Mouse (Mus musculus): Measurements from ENCODE around the gene Tyw1. TPM values are rescaled to one million over a fixed set of nuclear protein-coding genes. Genes with fewer than 3 reads are reported as not detected.

Gene Tyw1
- polyA plus RNA-seq, 1 experiment, result 8.2 TPM

DNA sequence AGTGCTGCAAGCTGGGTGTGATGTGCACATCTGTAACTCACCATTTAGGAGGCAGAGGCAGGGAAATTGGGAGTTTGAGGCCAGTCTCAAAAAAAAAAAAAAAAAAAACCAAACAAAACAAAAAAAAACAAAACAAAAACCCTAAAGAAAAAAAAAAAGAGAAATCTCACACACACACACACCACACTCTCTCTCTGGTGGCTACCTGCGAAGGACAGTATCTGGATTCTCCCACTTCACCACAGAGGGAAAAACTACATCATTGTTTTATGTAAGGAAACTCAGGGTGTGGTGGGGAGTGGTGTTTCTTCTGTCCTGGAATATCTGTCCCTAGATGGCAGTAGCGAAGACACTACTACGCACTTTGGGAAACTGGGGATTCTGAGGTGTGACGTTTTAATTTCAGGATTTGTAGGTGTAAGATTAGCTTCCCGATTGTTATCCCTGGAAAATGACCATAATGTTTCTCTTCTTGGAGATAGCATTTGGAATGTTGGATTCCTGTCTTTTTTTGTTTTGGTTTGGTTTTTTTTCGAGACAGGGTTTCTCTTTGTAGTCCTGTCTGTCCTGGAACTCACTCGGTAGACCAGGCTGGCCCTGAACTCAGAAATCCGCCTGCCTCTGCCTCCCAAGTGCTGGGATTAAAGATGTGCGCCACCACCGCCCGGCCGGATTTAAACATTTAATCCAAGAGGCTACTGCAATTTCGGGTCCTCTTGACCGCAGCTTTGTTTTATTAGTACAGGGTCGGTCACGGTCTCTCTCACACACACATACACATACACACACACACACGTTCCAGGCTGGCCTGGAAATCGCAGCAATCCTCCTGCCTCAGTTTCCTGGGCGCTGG is 1.0 kb upstream of the Tyw1 start:
- no peak for TF ChIP-seq GATA1 (IDR thresholded peaks at IDR 0.05; ENCODE audit: low read length)

DNA sequence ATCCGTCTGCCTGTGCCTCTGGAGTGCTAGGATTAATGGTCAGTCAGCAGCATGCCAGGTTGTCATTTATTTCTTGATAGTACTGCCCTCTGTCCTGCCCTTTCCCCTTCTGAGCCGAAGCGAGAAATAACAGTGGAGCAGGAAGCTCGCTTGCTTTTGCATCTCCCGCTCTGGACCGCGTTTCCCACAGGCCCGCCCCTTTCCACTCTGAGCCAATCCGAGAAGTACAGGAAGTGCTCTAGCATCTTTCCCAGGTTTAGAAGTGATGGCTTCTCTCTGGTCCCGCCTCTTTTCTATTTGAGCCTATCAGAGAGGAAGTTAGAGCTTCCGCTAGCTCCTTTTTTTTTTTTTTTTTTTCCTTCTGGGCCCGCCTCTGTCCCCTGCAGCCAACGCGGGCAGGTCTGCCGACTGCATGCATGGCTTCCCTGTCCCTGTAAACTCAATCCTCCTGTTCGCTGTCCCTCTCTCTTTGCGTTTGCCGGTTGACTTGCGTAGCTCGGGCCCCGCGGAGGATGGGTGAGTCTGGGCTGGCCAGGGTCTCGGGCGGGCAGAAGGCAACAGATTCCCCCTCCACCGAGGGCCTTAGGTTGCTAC is 1.4 kb downstream of the Tyw1 start:
- no peak for TF ChIP-seq GATA1 (IDR thresholded peaks at IDR 0.05; ENCODE audit: low read length)

DNA sequence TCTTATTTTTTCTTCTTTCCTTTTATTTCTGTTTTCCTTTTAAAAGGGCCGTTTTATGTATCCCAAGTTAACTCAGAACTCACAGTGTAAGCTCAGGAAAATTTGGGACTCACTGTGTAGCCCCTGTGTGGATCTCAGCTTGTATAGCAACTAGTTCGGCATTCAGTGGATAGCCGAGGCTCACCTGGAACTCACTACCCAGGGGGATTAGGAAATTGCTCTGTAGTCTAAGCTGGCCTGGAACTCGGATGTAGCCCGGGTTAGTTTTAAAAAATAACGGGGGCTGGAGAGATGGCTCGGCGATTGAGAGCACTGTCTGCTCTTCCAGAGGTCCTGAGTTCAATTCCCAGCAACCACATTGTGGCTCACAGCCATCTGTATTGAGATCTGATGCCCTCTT is 1.9 kb downstream of the Tyw1 start:
- TF ChIP-seq GATA1 (IDR thresholded peaks at IDR 0.05; ENCODE audit: low read length), result no peak

DNA sequence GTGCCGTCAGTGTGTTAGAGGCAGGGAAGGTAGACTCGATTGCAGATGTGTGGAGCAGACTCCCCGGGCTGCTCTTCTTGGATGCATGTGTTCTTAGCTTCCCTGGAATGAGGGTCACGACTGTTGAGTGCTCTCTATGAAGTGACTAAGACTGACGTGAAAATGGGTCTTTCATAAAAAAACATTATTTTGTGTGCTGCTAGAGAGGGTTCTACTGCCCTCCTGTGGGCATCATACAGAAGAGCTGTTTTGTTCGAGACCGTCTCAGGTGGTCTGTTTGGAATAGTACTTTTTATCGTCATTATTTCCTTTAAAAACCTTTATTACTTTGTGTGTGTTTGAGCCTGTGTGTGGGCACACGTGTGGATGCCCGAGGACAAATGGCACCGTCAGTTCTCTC is 8.0 kb downstream of the Tyw1 start:
- no peak for TF ChIP-seq GATA1 (IDR thresholded peaks at IDR 0.05; ENCODE audit: low read length)

DNA sequence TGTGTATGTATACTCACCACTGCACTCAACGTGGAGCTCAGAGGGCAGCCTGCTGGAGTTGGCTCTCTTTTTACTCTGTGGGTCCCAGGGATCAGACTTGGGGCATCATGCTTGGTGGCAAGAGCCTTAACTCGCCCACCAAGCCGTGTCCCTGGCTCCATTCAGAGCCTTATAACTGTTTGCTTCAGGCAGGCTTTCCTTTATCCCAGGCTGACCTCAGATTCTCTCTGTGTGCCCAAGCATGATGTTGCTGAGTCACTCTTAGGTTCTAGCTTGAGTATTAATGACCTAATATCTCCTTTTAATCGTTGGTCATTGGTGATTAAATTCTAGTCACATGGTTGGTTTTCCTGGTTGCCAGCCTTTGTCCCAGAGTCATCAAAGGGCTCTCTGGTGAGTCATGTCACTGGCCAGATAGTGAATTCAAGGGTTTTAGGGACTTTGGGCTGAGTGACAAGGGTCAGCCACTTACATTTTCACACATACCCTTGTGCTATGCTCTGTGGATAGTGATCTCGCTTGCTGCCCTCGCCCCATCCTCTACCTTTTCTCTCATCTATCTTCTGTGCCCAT is 9.1 kb downstream of the Tyw1 start:
- no peak for TF ChIP-seq GATA1 (IDR thresholded peaks at IDR 0.05; ENCODE audit: low read length)

DNA sequence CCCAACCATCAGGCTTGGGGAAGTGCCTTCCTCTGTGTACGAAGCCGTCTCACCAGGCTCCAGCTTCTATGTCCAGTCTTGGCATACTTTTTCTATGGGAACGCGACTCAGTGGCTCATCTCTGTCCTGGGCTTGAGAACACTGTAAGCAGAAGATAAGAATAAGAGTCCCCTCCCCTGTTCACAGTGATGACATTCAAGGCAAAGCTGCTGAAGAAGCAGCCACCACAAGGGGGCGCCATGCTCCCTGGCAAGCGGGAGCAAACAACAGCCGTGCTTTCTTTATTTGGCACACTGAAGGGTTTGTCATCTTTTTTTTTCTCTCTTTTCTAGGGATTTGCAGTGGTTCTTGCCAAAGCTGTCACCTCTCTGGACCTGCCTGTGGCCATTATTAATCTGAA is 11.2 kb downstream of the Tyw1 start:
- no peak for TF ChIP-seq GATA1 (IDR thresholded peaks at IDR 0.05; ENCODE audit: low read length)

DNA sequence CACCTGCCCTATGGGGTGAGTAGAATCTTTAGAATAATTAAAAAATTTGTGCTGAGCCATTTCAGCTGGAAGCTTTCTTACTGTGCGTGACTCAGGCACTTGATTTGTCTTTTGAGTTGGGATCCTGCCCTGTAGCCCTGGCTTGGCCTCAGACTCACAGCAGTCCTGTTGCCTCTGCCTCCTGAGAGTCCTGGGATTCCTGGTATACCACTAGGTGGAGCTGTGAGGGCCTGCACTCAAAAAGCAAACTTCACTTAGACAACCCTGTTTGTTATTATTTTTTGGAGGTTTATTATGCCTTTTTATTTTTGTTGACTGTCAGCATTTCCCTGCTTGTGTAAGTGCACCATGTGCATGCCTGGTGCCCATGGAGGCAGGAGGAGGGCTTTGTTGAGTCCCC is 11.9 kb downstream of the Tyw1 start:
- no peak for TF ChIP-seq GATA1 (IDR thresholded peaks at IDR 0.05; ENCODE audit: low read length)

DNA sequence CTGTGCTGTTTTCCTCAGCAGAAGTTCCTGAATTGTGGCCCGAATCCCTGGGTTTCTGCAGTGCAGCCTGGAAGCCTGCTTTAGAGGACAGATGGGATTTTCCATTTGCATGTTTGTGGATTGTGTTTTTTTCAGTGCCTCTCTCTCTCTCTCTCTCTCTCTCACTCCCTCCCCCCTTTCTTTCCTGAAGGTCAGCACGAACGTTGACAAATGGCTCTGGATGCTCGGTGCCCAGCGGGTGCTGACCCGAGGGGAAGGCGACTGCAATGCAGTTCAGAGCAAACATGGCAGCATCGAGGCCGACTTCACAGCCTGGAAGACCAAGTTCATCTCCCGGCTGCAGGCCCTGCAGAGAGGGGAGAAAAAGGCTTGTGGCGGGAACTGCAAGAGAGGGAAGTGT is 13.6 kb downstream of the Tyw1 start:
- no peak for TF ChIP-seq GATA1 (IDR thresholded peaks at IDR 0.05; ENCODE audit: low read length)

DNA sequence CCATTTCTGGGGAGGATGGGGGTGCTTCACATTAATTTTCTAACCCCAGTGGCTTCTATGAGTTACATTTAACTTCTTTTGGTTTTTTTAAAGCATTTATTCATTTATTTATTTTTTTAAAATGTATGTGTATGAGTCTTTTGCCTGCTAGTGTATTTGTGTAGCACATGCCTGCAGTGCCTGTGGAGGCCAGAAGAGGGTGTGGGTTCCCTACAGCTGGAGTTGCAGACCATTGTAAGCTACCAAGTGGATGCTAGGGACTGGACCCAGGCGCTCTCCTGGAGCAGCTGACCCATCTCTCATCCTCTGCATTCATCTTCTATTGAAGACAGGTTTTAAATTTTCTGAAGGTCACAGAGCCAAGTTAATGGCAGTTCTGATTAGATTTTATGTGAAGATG is 16.9 kb downstream of the Tyw1 start:
- TF ChIP-seq GATA1 (IDR thresholded peaks at IDR 0.05; ENCODE audit: low read length), result no peak

DNA sequence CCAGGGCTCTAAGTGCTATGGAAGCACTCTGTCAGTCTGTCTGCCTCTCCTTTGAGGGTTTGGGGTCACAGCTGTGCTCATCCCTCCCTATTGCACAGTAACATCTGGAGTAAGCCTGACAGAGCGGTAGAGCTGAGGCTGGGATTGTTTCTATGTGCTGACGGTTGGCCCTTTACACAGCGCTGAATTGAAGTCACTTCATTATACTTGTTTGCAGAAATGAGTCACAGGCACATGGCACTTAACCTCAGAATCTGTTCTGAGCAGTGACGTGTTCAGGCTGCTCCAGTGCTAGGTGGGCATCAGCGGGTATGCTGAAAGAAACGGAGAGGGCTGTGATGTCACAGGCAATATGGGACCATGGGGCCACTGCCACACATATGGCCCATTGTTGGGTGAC is 17.6 kb downstream of the Tyw1 start:
- TF ChIP-seq GATA1 (IDR thresholded peaks at IDR 0.05; ENCODE audit: low read length), result no peak

DNA sequence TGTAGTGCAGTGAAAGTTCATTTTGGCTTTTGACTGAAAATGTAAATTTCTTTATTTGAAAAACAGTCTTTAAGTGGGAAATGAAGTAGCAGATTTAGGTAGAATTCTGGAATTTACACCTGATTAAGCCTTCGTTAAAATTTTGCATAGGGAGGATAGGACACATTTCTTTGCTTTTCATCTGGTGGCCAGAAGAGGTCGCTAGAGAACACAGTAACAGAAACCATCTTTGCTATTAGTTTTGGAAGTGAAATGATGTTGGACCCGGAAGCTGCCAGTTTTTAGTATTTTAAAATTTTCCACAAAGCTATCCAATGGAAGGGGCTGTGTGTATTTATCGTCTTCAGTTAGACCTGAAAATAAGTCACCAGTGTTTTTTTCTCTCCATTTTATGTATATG is 20.1 kb downstream of the Tyw1 start:
- TF ChIP-seq GATA1 (IDR thresholded peaks at IDR 0.05; ENCODE audit: low read length), result no peak

DNA sequence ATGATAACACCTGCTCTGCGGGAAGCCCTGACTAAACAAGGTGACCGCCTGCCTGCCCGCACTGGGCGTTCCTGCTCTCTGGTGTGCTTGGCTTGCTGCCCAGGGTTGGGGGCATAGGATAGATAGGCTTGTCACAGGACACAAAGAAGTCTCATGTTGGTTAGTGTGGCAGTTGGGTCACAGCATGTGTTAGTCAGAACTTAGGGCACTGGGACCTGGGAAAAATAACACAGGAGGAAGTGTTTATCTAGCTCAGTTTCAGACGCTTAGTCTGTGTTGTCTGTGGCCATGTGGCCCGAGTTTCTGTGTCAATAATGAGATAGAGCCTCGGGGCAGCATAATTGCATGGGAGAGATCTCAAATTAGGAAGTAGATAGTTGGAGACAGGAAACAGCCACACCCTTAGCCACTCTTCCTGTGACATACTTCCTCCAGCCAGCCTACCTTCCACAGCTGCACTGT is 22.6 kb downstream of the Tyw1 start:
- no peak for TF ChIP-seq GATA1 (IDR thresholded peaks at IDR 0.05; ENCODE audit: low read length)

DNA sequence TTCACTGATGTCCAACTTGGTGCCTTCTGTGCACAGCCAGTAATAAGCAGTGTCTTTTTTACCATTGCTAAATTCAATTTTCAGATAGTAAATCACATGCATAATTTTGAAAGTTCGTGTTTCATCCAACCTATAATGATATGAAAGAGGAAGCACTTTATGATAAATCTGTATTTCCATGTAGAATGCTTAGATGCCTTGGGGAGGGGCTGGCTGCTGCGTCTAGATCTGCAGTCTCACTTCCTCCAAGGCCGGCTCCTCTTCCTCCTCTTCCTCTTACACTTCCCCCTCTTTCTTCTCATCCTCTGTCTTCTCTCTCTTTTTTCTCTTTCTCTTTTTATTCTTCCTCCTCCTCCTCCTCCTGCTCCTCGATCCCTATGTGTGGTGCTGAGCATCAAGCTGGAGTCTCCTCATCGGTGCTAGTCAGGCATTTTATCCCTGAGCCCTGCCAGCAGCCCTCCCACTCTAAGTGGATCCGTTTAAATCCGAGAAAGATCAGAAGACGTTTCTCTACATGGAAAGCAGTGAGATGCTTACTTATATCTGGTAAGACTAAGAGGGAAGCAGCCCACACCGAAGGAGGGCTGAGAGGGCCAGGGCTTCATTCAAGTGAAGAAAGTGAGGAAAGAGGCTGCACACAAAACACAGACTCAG is 27.8 kb downstream of the Tyw1 start:
- TF ChIP-seq GATA1 (IDR thresholded peaks at IDR 0.05; ENCODE audit: low read length), result no peak

DNA sequence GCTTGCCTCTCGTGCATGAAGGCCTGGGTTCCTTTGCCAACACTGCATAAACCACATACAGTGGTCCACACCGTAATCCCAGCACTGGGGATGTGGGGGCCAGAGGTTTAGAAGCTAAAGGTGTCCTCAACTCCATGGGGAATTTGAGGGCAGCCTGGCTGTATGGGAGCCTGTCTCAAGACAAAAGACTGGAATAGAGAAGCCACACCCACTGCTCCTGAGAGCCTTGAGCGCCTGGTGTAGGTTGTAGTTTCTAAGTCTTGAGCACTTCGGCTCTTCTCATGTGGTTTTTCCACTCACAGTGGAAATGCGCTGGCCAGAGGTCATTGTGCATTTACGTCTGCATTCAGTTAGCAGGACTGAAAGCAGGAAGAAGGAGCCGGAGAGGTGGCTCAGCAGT is 32.7 kb downstream of the Tyw1 start:
- no peak for TF ChIP-seq GATA1 (IDR thresholded peaks at IDR 0.05; ENCODE audit: low read length)

DNA sequence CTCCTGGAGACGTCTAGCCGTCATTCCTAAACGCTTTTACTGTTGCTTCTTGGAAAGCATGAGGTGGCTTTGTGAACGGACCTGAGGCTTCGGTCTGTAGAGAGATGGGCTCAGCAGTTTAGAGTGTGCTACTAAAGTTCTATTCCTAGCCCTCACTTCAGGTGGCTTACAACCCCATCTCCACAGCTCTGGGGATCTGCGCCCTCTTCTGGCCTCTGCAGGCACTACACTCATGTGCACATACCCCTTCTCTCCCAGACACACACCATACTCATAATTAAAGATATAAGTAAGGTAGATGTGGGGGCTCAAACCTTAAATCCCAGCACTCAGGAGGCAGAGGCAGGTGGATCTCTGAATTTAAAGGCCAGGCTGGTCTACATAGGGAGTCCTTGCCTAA is 34.8 kb downstream of the Tyw1 start:
- no peak for TF ChIP-seq GATA1 (IDR thresholded peaks at IDR 0.05; ENCODE audit: low read length)

DNA sequence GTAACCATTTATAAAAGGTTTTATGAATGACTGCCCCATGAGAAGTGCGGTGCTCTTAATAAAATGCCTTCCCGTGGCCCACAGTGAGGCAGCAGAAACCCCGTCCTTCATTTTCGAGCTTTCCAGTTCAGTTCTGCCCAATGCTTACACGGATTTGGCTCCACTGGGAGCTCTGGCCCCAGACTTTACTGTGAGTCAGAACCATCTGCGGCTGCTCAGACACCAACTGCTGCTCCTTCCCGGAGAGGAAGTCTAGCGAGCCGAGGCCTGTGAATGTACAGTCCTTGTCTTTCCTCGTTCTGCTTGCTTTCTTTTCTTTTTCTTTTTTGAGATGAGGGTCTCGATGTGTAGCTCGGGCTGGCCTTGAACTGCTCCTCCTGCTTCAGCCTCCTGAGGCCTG is 35.4 kb downstream of the Tyw1 start:
- TF ChIP-seq GATA1 (IDR thresholded peaks at IDR 0.05; ENCODE audit: low read length), result no peak

All from G1E-ER4 (cell line).